Mouse (Mus musculus) limb, embryonic 14.5 days (tissue): ENCODE data around the gene Sema3c. TPM values are rescaled to one million over a fixed set of nuclear protein-coding genes. Genes with fewer than 3 reads are reported as not detected.

Experiments
- ATAC-seq: fragments of 200-750 bp; cut with Nextera tagmentation; 2 replicates; pipeline ENCODE4 v1.8.0; 2017; ENCODE audit warnings: low read depth, moderate number of reproducible peaks, moderate TSS enrichment; ENCODE audit not compliant: low FRiP score
- DNase-seq: peaks from one replicate; pipeline ENCODE4 v3.0.0-alpha.2; 2015; ENCODE audit warnings: low spot score
- H3K27ac ChIP-seq: fragments of 300-500 bp; sonication (generic); replicated peaks from 2 replicates; pipeline ENCODE4 v1.5.1; 2014; ENCODE audit warnings: low read depth, mild to moderate bottlenecking, low read length, moderate library complexity, mixed read lengths
- H3K27me3 ChIP-seq: fragments of 300-500 bp; sonication (generic); 2 replicates; pipeline ENCODE4 v1.6.1; 2014; ENCODE audit warnings: low read length, mixed read lengths; ENCODE audit not compliant: control insufficient read depth, insufficient read depth
- H3K36me3 ChIP-seq: fragments of 300-500 bp; sonication (generic); 2 replicates; pipeline ENCODE4 v1.6.1; 2014; ENCODE audit warnings: mild to moderate bottlenecking, low read length, moderate library complexity, mixed read lengths; ENCODE audit not compliant: control insufficient read depth, insufficient read depth
- H3K4me1 ChIP-seq: fragments of 300-500 bp; sonication (generic); 2 replicates; pipeline ENCODE4 v1.6.1; 2014; ENCODE audit warnings: antibody characterized with exemption, low read length, mixed read lengths; ENCODE audit not compliant: control insufficient read depth, insufficient read depth
- H3K4me2 ChIP-seq: fragments of 300-500 bp; sonication (generic); replicated peaks from 2 replicates; pipeline ENCODE4 v1.6.1; 2014; ENCODE audit warnings: low read depth, mild to moderate bottlenecking, low read length, moderate library complexity; ENCODE audit not compliant: severe bottlenecking
- H3K4me3 ChIP-seq: fragments of 300-500 bp; sonication (generic); replicated peaks from 2 replicates; pipeline ENCODE4 v1.5.1; 2014; ENCODE audit warnings: low read length
- H3K9ac ChIP-seq: fragments of 300-500 bp; sonication (generic); 2 replicates; pipeline ENCODE4 v1.6.1; 2014; ENCODE audit warnings: mild to moderate bottlenecking, low read depth, low read length, moderate library complexity; ENCODE audit not compliant: severe bottlenecking
- H3K9me3 ChIP-seq: fragments of 300-500 bp; sonication (generic); 2 replicates; pipeline ENCODE4 v1.6.1; 2016; ENCODE audit warnings: low read length; ENCODE audit not compliant: control insufficient read depth
- POLR2A ChIP-seq: fragments of 200-500 bp; IDR thresholded peaks from 2 replicates; pipeline ENCODE4 v1.8.0; 2012; ENCODE audit warnings: inconsistent platforms, mild to moderate bottlenecking, moderate library complexity, borderline replicate concordance; ENCODE audit not compliant: insufficient read depth, insufficient read length; ENCODE audit errors: extremely low read depth
- WGBS: fragments of 180-500 bp; shearing (Covaris S2); extraction: QIAGEN DNeasy Blood & Tissue Kit; methylation state at CpG from one replicate; pipeline ENCODE4 v1.1.7; 2014; 5-methylcytosine and 5-hydroxymethylcytosine counted together
- polyA plus RNA-seq, 2 experiments: library from polyadenylated mRNA; depleted of rRNA in 1 of 2; stranded (reverse) in 1 of 2; unstranded in 1 of 2; fragments of >200 nt; fragmentation: Nextera tagmentation in 1 of 2; extraction: Ambion mirVana in 1 of 2; gene quantifications; 2 replicates each; pipeline versions ENCODE4 v1.2.1 to v1.2.3; 2012 to 2014

The Sema3c gene
- polyA plus RNA-seq, 2 experiments: 29.5 to 71.5 TPM

DNA sequence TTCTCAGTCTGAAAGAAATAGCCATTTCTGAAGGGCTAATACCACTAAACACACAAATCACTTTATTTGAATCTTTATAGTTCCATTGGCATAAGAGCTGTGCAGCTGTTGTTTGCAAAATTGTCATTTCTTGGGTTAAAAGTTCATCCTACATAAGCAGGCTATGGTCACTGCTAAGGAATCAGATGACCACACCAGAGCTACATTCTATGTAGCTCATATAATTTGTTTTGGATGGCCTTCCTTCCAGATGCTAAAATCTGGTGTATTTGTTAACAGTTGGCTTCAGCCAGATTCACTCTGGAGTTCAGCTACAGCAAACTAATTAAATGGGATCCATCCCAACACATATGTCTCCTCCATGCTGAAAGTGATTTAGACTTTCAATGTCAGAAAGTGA is 172.4 kb downstream of the Sema3c start:
- H3K9me3 ChIP-seq: no peaks in the 10 kb centered on the region
- peak; percentile 25 for DNase-seq
- no peak overlapping the region for H3K27ac ChIP-seq
- TF ChIP-seq POLR2A: no peak
- no peak overlapping the region for H3K4me2 ChIP-seq
- no peaks in the 10 kb centered on the region for H3K36me3 ChIP-seq
- peak; percentile 44 for ATAC-seq
- H3K4me3 ChIP-seq: no peak overlapping the region
- no peaks in the 10 kb centered on the region for H3K4me1 ChIP-seq
- H3K9ac ChIP-seq: no peak overlapping the region
- H3K27me3 ChIP-seq: no peaks in the 10 kb centered on the region

DNA sequence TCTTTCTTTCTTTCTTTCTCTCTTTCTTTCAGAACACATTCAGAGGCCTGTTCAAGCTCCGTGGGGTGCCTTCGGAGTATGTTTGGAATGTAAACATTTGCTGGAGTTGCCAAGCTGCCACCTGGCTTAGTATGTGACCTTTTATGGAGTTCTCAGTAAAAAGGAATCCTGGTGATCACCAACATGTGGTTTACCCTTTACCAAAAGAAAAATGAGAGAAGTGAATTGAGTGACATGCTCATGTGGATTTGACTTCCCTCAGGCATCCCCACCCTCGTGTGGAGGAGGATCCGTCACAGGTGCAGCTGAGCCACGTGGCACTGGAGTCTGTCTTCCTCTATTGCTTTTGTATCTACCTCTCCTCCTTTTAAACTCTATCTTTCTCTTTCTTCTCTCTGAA is 173.1 kb downstream of the Sema3c start:
- Histone ChIP-seq H3K9ac (no peak overlapping the region), H3K36me3 (no peaks in the 10 kb centered on the region), H3K9me3 (no peaks in the 10 kb centered on the region), H3K4me1 (no peaks in the 10 kb centered on the region), H3K27me3 (no peaks in the 10 kb centered on the region), H3K4me2 (no peak overlapping the region), H3K4me3 (no peak overlapping the region), H3K27ac (no peak overlapping the region)
- TF ChIP-seq POLR2A: no peak
- ATAC-seq (peak; percentile 81), DNase-seq (peak; percentile 36)
- WGBS: 33% methylated on average over 5 of the region's 5 CpGs

DNA sequence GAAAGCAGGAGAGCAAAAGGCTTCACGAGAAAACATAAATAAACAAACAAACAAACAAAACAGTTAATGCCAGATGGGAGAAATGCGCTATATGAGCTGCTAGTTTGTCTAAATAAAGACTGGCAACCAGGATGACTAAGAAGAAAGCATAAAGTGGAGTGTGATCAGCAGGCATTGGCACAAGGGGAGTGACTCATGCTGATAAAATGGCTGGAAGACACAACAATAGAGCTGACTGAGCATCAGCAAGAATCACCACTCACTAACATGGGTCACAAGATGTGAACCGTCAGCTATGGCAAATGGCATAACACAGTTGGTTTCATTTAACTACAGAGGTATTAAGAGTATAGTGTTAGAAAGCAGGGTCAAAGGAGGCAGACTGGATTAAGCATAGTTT is 174.2 kb downstream of the Sema3c start:
- ATAC-seq: no peak
- no peak overlapping the region for H3K4me2 ChIP-seq

DNA sequence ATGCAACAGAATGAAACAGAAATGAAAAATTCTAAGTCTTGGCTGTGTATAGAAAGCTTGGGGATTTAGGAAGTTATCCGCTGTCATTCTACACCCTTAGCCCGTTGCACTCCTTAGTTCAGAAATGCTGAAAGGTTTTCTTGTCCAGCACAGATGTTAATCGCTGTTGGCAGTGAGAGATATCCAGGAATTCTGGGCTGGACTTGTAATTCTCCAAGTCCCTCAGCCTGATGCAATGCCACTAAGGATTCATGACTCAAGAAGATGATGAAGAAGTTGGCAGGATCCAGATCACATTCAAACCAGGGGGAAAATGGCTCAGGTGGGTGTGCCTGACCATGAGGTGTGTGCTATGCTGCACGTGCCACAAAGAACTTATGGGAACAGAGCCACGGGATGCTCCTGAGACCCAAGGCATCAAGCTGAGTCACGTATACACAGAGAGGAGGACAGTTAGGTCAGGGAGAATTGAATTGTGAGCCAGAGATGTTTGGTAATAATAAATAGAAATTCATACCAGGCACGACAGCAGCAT is 179.5 kb downstream of the Sema3c start:
- Histone ChIP-seq H3K4me1 (no peaks in the 10 kb centered on the region), H3K27ac (no peak overlapping the region), H3K4me2 (no peak overlapping the region), H3K9me3 (no peaks in the 10 kb centered on the region), H3K4me3 (no peak overlapping the region), H3K27me3 (no peaks in the 10 kb centered on the region), H3K36me3 (no peaks in the 10 kb centered on the region), H3K9ac (no peak overlapping the region)
- TF ChIP-seq POLR2A: no peak
- DNase-seq (peak; percentile 55), ATAC-seq (no peak; the same call in 1 of the 2 replicates)
- WGBS: 72% methylated on average over 7 of the region's 7 CpGs

More for the DNA sequence above, 174.2 kb downstream of the Sema3c start:
- Histone ChIP-seq H3K9me3 (no peaks in the 10 kb centered on the region), H3K4me1 (no peaks in the 10 kb centered on the region), H3K36me3 (no peaks in the 10 kb centered on the region), H3K27ac (no peak overlapping the region), H3K9ac (no peak overlapping the region), H3K4me3 (no peak overlapping the region), H3K27me3 (no peaks in the 10 kb centered on the region)
- WGBS: 61% methylated on average over 3 of the region's 3 CpGs
- no peak for TF ChIP-seq POLR2A
- no peak for DNase-seq

DNA sequence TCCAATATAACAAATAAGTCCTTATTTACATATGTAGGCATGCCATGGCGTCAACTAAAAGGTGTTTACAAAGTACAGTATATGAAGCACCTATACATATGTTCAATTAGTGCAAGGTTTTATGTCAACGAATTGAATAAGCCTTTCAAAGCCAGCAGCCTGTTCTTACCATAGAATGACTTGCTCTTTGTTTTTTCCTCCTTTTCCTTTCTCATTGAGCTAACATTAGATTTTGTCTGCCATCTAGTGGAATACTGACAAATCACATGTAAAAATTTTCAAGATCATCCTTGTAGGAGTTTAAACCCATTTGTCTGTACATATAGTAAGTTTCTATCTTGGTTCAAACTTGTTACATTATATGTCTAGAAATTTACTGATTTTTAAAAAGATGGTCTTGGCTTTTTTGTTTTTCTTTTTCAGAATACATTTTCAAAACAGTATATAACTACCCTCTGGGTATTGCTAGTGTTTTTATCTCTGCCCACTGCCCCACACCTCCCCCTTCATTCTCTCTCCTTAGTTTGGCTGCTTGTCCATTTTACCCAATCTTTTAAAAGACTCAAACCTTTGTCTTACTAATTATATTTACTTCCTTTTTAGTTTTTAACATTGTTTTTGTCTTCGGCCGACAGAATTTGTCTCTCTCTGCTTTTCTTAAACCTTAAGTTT is 192.1 kb downstream of the Sema3c start:
- H3K9ac ChIP-seq: no peak overlapping the region
- H3K9me3 ChIP-seq: no peaks in the 10 kb centered on the region
- DNase-seq (peak; percentile 81), ATAC-seq (peak; percentile 41; the same call in 1 of the 2 replicates)
- H3K4me1 ChIP-seq: no peaks in the 10 kb centered on the region
- no peak overlapping the region for H3K4me3 ChIP-seq
- no peaks in the 10 kb centered on the region for H3K36me3 ChIP-seq
- no peak for TF ChIP-seq POLR2A
- WGBS: 59% methylated on average over 4 of the region's 4 CpGs
- H3K4me2 ChIP-seq: no peak overlapping the region
- no peaks in the 10 kb centered on the region for H3K27me3 ChIP-seq
- H3K27ac ChIP-seq: no peak overlapping the region
